Mouse (Mus musculus) liver, postnatal 0 days (tissue): ENCODE results near the gene D11Wsu47e.

ENCODE experiments used
- CTCF ChIP-seq: sonication (generic); IDR thresholded peaks from 2 replicates; pipeline ENCODE4 v1.5.1; 2016; ENCODE audit warnings: antibody characterized with exemption, low read depth
- EP300 ChIP-seq: IDR thresholded peaks from 2 replicates; pipeline ENCODE4 v1.6.1; 2016; ENCODE audit warnings: antibody characterized with exemption, low read depth, mild to moderate bottlenecking

GRCm38 (mm10) chr11:113680954-113681353 is 3.3 kb upstream of the D11Wsu47e start:
- TF ChIP-seq CTCF (no peak), EP300 (peak; percentile 97)
